Mouse (Mus musculus) G1E (cell line): ENCODE measurements at regions not wholly inside any gene's neighbourhood (a gene's known extent, or its start where the extent isn't known, plus 50 kb on each side); places are given as distances from the start of the nearest gene placed in this dataset.

Source experiments
- ATAC-seq: 2 replicates; pipeline ENCODE4 v1.8.0; 2016; ENCODE audit warnings: mild to moderate bottlenecking; ENCODE audit not compliant: insufficient number of reproducible peaks, poor library complexity, low FRiP score, severe bottlenecking; ENCODE audit errors: extremely low read depth
- DNase-seq: peaks from one replicate; pipeline ENCODE4 v3.0.0; 2012; ENCODE audit warnings: low spot score
- H3K27me3 ChIP-seq: 2 replicates; pipeline ENCODE4 v1.6.1; 2012; ENCODE audit warnings: mild to moderate bottlenecking, low read length, inconsistent platforms; ENCODE audit not compliant: insufficient read depth
- H3K36me3 ChIP-seq: replicated peaks from 2 replicates; pipeline ENCODE3; 2012; ENCODE audit warnings: mild to moderate bottlenecking, inconsistent platforms
- H3K4me1 ChIP-seq: 2 replicates; pipeline ENCODE4 v1.6.1; 2012; ENCODE audit warnings: low read depth, low read length, inconsistent platforms, mixed read lengths; ENCODE audit not compliant: insufficient read depth
- H3K4me3 ChIP-seq: 2 replicates; pipeline ENCODE4 v1.5.1; 2012; ENCODE audit warnings: low read depth, mild to moderate bottlenecking, inconsistent platforms, low read length, moderate library complexity, mixed read lengths
- H3K9me3 ChIP-seq: replicated peaks from 2 replicates; pipeline ENCODE4 v1.6.1; 2012; ENCODE audit warnings: inconsistent platforms
- CTCF ChIP-seq: IDR thresholded peaks from 2 replicates; pipeline ENCODE4 v1.5.1; 2012; ENCODE audit warnings: low read depth, low read length, inconsistent platforms, mixed read lengths
- GATA1 ChIP-seq: IDR thresholded peaks from 2 replicates; pipeline ENCODE4 v1.6.1; 2012; ENCODE audit warnings: borderline replicate concordance, low read length, inconsistent platforms, mixed read lengths
- GATA2 ChIP-seq: IDR thresholded peaks from 2 replicates; pipeline ENCODE4 v1.6.1; 2012; ENCODE audit warnings: low read depth, low read length, inconsistent platforms, borderline replicate concordance
- POLR2AphosphoS5 ChIP-seq: IDR thresholded peaks from 2 replicates; pipeline ENCODE4 v1.6.1; 2012; ENCODE audit warnings: low read depth, low read length, inconsistent platforms; ENCODE audit not compliant: insufficient replicate concordance
- TAL1 ChIP-seq: conservative IDR thresholded peaks from 2 replicates; pipeline ENCODE4 v1.6.1; 2012; ENCODE audit warnings: low read depth, low read length, inconsistent platforms, mixed read lengths

DNA sequence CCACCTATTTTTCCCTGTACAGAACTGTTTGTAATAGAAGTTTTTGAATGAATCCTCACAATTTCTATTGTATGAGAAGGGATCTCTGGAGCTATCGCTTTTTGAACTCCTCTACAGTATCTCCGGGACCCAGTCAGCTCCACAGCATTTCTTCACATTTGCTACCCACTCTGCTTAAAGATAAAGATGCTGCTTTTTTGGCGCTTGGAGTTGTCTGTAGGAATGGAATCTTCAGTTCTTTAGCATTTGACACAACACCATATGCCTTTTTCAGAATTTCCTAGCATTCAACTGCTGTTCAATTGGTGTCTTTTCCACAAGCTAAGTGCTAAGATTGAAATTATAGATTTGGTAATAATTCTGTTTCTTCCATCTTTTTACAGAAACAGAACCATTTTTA is 338.4 kb downstream of the Inhba start:
- no peaks in the 10 kb centered on the region for H3K4me1 ChIP-seq
- TF ChIP-seq GATA1 = no peak
- no peak for TF ChIP-seq CTCF

DNA sequence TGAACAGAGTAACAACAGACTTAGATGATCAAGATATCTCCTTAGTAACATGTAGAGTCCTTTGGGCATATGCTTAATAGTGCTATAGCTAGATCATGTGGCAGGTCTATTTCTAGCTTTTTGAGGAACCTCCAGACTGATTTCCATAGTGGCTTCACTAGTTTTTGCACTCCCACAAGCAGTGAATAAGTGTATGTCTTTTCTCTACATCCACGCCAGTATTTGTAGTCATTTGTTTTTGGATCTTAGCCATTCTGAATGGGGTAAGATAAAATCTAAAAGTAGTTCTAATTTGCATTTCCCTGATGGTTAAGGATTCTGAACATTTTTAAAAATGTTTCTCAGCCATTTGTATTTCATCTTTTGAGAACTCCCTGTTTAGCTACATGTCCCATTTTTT is 343.7 kb downstream of the Inhba start:
- H3K9me3 ChIP-seq = no peaks in the 10 kb centered on the region
- TF ChIP-seq CTCF = no peak
- no peak for TF ChIP-seq TAL1
- no peak for TF ChIP-seq GATA2
- TF ChIP-seq POLR2AphosphoS5 = no peak
- no peaks in the 10 kb centered on the region for H3K4me1 ChIP-seq
- no peaks in the 10 kb centered on the region for H3K27me3 ChIP-seq
- H3K36me3 ChIP-seq = no peaks in the 10 kb centered on the region
- ATAC-seq = no peak
- H3K4me3 ChIP-seq = no peak overlapping the region
- DNase-seq = no peak

More for the DNA sequence above, 338.4 kb downstream of the Inhba start:
- DNase-seq = no peak
- Histone ChIP-seq H3K4me3 (no peak overlapping the region), H3K36me3 (no peaks in the 10 kb centered on the region), H3K9me3 (no peaks in the 10 kb centered on the region), H3K27me3 (no peaks in the 10 kb centered on the region)
- ATAC-seq = no peak

DNA sequence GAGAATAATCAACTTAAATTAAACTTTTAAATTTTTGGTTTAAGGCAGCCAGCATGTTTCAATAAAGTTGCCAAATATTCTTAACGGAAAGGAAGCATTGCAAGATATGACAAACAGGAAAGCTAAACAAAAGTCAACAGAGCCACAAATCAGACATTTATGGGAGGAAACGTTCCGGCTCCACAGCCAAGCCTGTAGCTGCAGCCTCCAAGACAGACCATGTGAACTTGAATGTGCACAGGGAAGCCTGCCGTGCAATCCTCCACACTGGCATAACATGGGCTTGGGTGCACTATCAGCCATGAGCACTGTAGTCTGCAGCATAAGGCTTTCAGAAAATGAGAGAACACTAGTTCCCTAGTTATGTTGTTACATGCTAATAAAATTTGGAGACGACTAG is 367.8 kb downstream of the Inhba start:
- DNase-seq (no peak), ATAC-seq (no peak)
- Histone ChIP-seq H3K9me3 (no peaks in the 10 kb centered on the region), H3K4me3 (no peak overlapping the region), H3K27me3 (no peaks in the 10 kb centered on the region), H3K4me1 (no peaks in the 10 kb centered on the region), H3K36me3 (no peaks in the 10 kb centered on the region)
- TF ChIP-seq GATA1 (no peak), GATA2 (no peak)

DNA sequence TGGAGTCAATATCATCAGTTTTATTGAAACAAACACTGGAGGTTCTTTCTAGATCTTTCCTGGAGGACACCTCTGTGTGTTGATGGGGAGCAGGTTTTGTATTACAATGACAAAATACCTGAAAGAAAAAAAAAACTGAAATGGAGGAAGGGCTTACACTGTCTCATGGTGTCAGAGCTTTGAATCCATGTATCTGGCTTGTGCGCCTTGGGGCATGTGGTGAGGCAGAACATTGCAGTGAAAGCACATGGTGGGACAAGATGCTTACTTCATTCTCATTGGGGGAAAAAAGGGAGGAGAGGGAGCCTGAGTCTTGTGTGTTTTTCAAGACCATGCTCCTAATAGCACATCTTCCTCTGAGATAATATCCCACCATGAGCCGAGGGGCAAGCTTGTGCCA is 368.3 kb downstream of the Inhba start:
- Histone ChIP-seq H3K36me3 (no peaks in the 10 kb centered on the region), H3K27me3 (no peaks in the 10 kb centered on the region), H3K4me1 (no peaks in the 10 kb centered on the region), H3K9me3 (no peaks in the 10 kb centered on the region), H3K4me3 (no peak overlapping the region)
- TF ChIP-seq TAL1 = no peak
- TF ChIP-seq POLR2AphosphoS5 = no peak
- no peak for TF ChIP-seq CTCF
- no peak for TF ChIP-seq GATA2
- TF ChIP-seq GATA1 = no peak
- no peak for ATAC-seq
- no peak for DNase-seq

DNA sequence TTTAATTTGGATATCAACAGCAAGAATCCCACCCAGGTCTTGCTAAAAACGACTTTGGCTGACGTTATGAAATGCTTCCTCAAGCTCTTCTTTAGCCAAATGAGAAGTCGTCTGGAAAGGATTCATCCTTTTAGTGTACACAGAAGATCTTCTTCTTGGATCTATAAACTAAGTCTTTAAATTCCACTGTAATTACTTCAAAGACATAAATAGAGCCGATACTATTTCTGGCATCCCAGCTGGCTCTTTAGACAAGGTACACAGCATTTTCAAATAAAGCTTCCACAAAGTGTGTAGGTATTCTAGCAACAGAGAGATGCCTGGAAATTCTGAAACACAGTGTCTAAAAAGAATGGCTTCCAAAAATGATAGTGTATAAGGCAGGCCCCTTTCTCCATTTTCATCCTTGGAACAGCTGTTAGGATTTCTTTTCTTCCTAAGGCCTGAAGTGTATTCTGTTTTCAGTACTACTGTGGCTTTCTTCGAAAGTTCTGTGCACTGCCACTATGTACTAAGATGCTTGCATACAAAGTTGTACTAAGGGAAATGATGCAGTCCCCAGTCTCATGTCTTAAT is 371.4 kb downstream of the Inhba start:
- Histone ChIP-seq H3K27me3 (no peaks in the 10 kb centered on the region), H3K9me3 (no peaks in the 10 kb centered on the region), H3K4me3 (no peak overlapping the region), H3K4me1 (no peaks in the 10 kb centered on the region), H3K36me3 (no peaks in the 10 kb centered on the region)
- DNase-seq (no peak), ATAC-seq (no peak)
- no peak for TF ChIP-seq TAL1
- TF ChIP-seq CTCF = no peak
- TF ChIP-seq GATA2 = no peak
- TF ChIP-seq GATA1 = no peak
- TF ChIP-seq POLR2AphosphoS5 = no peak

GRCm38 (mm10) chr13:16416356-16417019 is 404.8 kb downstream of the Inhba start:
- no peak for TF ChIP-seq CTCF
- no peak for ATAC-seq
- Histone ChIP-seq H3K27me3 (no peaks in the 10 kb centered on the region), H3K4me1 (no peaks in the 10 kb centered on the region), H3K36me3 (no peaks in the 10 kb centered on the region), H3K4me3 (no peak overlapping the region), H3K9me3 (no peaks in the 10 kb centered on the region)
- no peak for DNase-seq

GRCm38 (mm10) chr13:16424147-16424546 is 412.5 kb downstream of the Inhba start:
- no peaks in the 10 kb centered on the region for H3K9me3 ChIP-seq
- DNase-seq (no peak), ATAC-seq (no peak)
- TF ChIP-seq CTCF (no peak), TAL1 (no peak), GATA1 (no peak), POLR2AphosphoS5 (no peak), GATA2 (no peak)
- H3K36me3 ChIP-seq = no peaks in the 10 kb centered on the region
- H3K27me3 ChIP-seq = no peaks in the 10 kb centered on the region
- H3K4me3 ChIP-seq = no peak overlapping the region
- H3K4me1 ChIP-seq = no peaks in the 10 kb centered on the region
